Mouse (Mus musculus) brain, embryonic 14.5 days (tissue): ENCODE data around the gene Gm20498. TPM values are rescaled to one million over a fixed set of nuclear protein-coding genes. Genes with fewer than 3 reads are reported as not detected.

Experiments used
- DNase-seq: peaks from one replicate; pipeline ENCODE4 v3.0.0-alpha.2; 2011; ENCODE audit warnings: low read depth
- CTCF ChIP-seq: fragments of 200-500 bp; IDR thresholded peaks from 2 replicates; pipeline ENCODE4 v1.5.1; 2012; ENCODE audit warnings: inconsistent platforms, mild to moderate bottlenecking, moderate library complexity, borderline replicate concordance; ENCODE audit not compliant: insufficient read depth, insufficient read length; ENCODE audit errors: extremely low read depth
- POLR2A ChIP-seq: fragments of 200-500 bp; IDR thresholded peaks from 2 replicates; pipeline ENCODE4 v1.6.1; 2012; ENCODE audit warnings: mild to moderate bottlenecking, inconsistent platforms, borderline replicate concordance; ENCODE audit not compliant: poor library complexity, insufficient read depth, insufficient read length, severe bottlenecking; ENCODE audit errors: extremely low read depth
- polyA plus RNA-seq: library from polyadenylated mRNA; depleted of rRNA; stranded (reverse); fragments of >200 nt; gene quantifications from 2 replicates; pipeline ENCODE4 v1.2.3, GENCODE M21; 2012; rRNA removed

The Gm20498 gene
- polyA plus RNA-seq, 1 experiment: 18.5 TPM

- peak; percentile 18 for DNase-seq
Measured at GRCm38 (mm10) chr12:81331046-81331638, 201.6 kb downstream of the Gm20498 start.

GRCm38 (mm10) chr12:81324991-81325390, 207.7 kb downstream of the Gm20498 start:
- no peak for DNase-seq
- TF ChIP-seq POLR2A: no peak
- TF ChIP-seq CTCF: no peak

More at GRCm38 (mm10) chr12:81331046-81331638, 201.6 kb downstream of the Gm20498 start:
- TF ChIP-seq POLR2A (no peak), CTCF (no peak)

- DNase-seq: peak; percentile 4
- TF ChIP-seq POLR2A: no peak
- no peak for TF ChIP-seq CTCF
Measured at GRCm38 (mm10) chr12:81324116-81324515, 208.6 kb downstream of the Gm20498 start.

- no peak for TF ChIP-seq CTCF
- TF ChIP-seq POLR2A: no peak
Measured at GRCm38 (mm10) chr12:81321021-81321420, 211.7 kb downstream of the Gm20498 start.

GRCm38 (mm10) chr12:81317811-81318210, 214.9 kb downstream of the Gm20498 start:
- DNase-seq: no peak
- no peak for TF ChIP-seq CTCF
- no peak for TF ChIP-seq POLR2A

More at GRCm38 (mm10) chr12:81321021-81321420, 211.7 kb downstream of the Gm20498 start:
- peak; percentile 52 for DNase-seq

GRCm38 (mm10) chr12:81315953-81316352, 216.8 kb downstream of the Gm20498 start:
- peak; percentile 17 for DNase-seq

More at GRCm38 (mm10) chr12:81315953-81316352, 216.8 kb downstream of the Gm20498 start:
- TF ChIP-seq POLR2A: no peak
- TF ChIP-seq CTCF: no peak

Other genes with a start within 250 kb of the Gm20498 start
- 6.2 and 11.7 TPM in 2 replicates for gene Slc8a3, start 199.7 kb downstream of the Gm20498 start, polyA plus RNA-seq
- gene Gm4787, start 153.4 kb downstream of the Gm20498 start, polyA plus RNA-seq: 0.97 and 1.6 TPM in 2 replicates
- gene Adam4, start 111.0 kb downstream of the Gm20498 start, polyA plus RNA-seq: 1.00 and 1.7 TPM in 2 replicates
- 77.7 and 106 TPM in 2 replicates for gene Cox16, start 47.8 kb downstream of the Gm20498 start, polyA plus RNA-seq
- gene Synj2bp, start within 50 bp of the Gm20498 start, polyA plus RNA-seq: 21.8 and 21.9 TPM in 2 replicates
- 0.35 and 0.48 TPM in 2 replicates for gene Adam21, start 35.6 kb upstream of the Gm20498 start, polyA plus RNA-seq
- gene Med6, start 62.1 kb upstream of the Gm20498 start, polyA plus RNA-seq: 32.7 and 41.0 TPM in 2 replicates
- gene Ttc9, start 98.3 kb upstream of the Gm20498 start, polyA plus RNA-seq: 14.0 and 20.2 TPM in 2 replicates
- 10.0 and 24.6 TPM in 2 replicates for gene Map3k9, start 248.3 kb upstream of the Gm20498 start, polyA plus RNA-seq